Mouse (Mus musculus) G1E (cell line): ENCODE measurements around the gene Serinc2.

Experiments used
- CTCF ChIP-seq: IDR thresholded peaks from 2 replicates; pipeline ENCODE4 v1.5.1; 2012; ENCODE audit warnings: low read depth, low read length, inconsistent platforms, mixed read lengths
- GATA1 ChIP-seq: IDR thresholded peaks from 2 replicates; pipeline ENCODE4 v1.6.1; 2012; ENCODE audit warnings: borderline replicate concordance, low read length, inconsistent platforms, mixed read lengths
- GATA2 ChIP-seq: IDR thresholded peaks from 2 replicates; pipeline ENCODE4 v1.6.1; 2012; ENCODE audit warnings: low read depth, low read length, inconsistent platforms, borderline replicate concordance
- TAL1 ChIP-seq: conservative IDR thresholded peaks from 2 replicates; pipeline ENCODE4 v1.6.1; 2012; ENCODE audit warnings: low read depth, low read length, inconsistent platforms, mixed read lengths

DNA sequence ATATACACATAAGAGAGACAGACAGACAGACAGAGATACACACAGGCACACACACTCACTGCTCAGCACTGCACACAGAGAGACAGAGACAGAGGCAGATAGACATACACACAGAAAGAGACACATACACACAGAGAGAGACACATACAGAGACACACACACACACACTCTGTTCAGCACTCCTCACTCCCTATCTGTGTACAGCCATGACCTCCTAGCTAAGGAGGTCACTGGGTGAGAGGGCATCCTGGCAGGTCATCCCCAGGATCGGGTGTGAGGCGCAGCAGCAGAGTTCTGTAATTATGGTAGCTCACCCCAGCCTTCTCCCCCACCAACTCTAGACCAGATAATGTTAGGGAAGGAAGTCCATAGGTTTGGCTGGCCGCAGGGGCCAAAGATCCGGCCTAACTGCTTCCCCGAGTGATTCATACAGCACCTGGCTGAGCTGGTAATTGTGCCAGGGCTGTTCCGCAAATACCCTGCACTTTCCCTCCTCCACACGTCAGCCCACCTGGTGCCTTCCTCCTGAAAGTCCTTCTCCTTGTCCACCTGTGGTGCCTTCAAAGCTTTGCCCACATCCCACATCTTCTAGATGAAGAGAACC, 2.3 kb downstream of the Serinc2 start:
- no peak for TF ChIP-seq CTCF
- TF ChIP-seq GATA2, result no peak
- TF ChIP-seq TAL1, result no peak
- no peak for TF ChIP-seq GATA1
